Mouse (Mus musculus): ENCODE results near the gene Zfp398. TPM values are rescaled to one million over a fixed set of nuclear protein-coding genes. Genes with fewer than 3 reads are reported as not detected.
A peak's percentile ranks its signal among the peaks of the same experiment; 100 is the strongest.

Gene Zfp398
- polyA plus RNA-seq, 1 experiment from 2014 or later, result 8.4 TPM

GRCm38 (mm10) chr6:47904361-47904760 lies 68.9 kb downstream of the Zfp398 start:
- H3K27me3 ChIP-seq (ENCODE audit: control insufficient read depth, insufficient read depth, low read length), result no peaks in the 10 kb centered on the region
- H3K9ac ChIP-seq (ENCODE audit: low read length), result no peak overlapping the region
- H3K9me3 ChIP-seq (replicated peaks; ENCODE audit: control insufficient read depth, low read length), result no peaks in the 10 kb centered on the region
- 69% methylated on average over 19 of the region's 19 CpGs for whole genome bisulfite sequencing
- H3K4me1 ChIP-seq (ENCODE audit: control insufficient read depth, insufficient read depth, low read length), result no peaks in the 10 kb centered on the region
- ATAC-seq (ENCODE audit: insufficient read depth, low FRiP score), result no peak
- no peak overlapping the region for H3K27ac ChIP-seq (ENCODE audit: low read length)
- H3K36me3 ChIP-seq (ENCODE audit: control insufficient read depth, insufficient read depth, low read length), result peaks cover 23% of the 10 kb centered on the region
- H3K4me2 ChIP-seq (ENCODE audit: low read depth, low read length), result no peak overlapping the region
- no peak overlapping the region for H3K4me3 ChIP-seq (replicated peaks; ENCODE audit: low read length)

- Histone ChIP-seq H3K4me3 (replicated peaks; ENCODE audit: low read length) (no peak overlapping the region), H3K36me3 (ENCODE audit: control insufficient read depth, insufficient read depth, low read length) (peaks cover 20% of the 10 kb centered on the region), H3K4me2 (ENCODE audit: low read depth, low read length) (no peak overlapping the region), H3K27me3 (ENCODE audit: control insufficient read depth, insufficient read depth, low read length) (no peaks in the 10 kb centered on the region), H3K4me1 (ENCODE audit: control insufficient read depth, insufficient read depth, low read length) (no peaks in the 10 kb centered on the region), H3K9me3 (replicated peaks; ENCODE audit: control insufficient read depth, low read length) (no peaks in the 10 kb centered on the region), H3K27ac (ENCODE audit: low read length) (no peak overlapping the region), H3K9ac (ENCODE audit: low read length) (no peak overlapping the region)
- 76% methylated on average over 44 of the region's 44 CpGs for WGBS
- ATAC-seq (ENCODE audit: insufficient read depth, low FRiP score), result no peak
These were observed 69.6 kb downstream of the Zfp398 start for GRCm38 (mm10) chr6:47904917-47905695.

- Histone ChIP-seq H3K4me3 (replicated peaks; ENCODE audit: low read length) (no peak overlapping the region), H3K27me3 (ENCODE audit: control insufficient read depth, insufficient read depth, low read length) (no peaks in the 10 kb centered on the region), H3K4me2 (ENCODE audit: low read depth, low read length) (no peak overlapping the region), H3K9ac (ENCODE audit: low read length) (no peak overlapping the region), H3K9me3 (replicated peaks; ENCODE audit: control insufficient read depth, low read length) (no peaks in the 10 kb centered on the region), H3K4me1 (ENCODE audit: control insufficient read depth, insufficient read depth, low read length) (no peaks in the 10 kb centered on the region), H3K27ac (ENCODE audit: low read length) (no peak overlapping the region), H3K36me3 (ENCODE audit: control insufficient read depth, insufficient read depth, low read length) (peaks cover 20% of the 10 kb centered on the region)
- ATAC-seq (ENCODE audit: insufficient read depth, low FRiP score), result no peak
- WGBS, result 94% methylated on average over 5 of the region's 5 CpGs
These were observed 70.9 kb downstream of the Zfp398 start for GRCm38 (mm10) chr6:47906326-47906725.

- Histone ChIP-seq H3K4me1 (ENCODE audit: control insufficient read depth, insufficient read depth, low read length) (no peaks in the 10 kb centered on the region), H3K9me3 (replicated peaks; ENCODE audit: control insufficient read depth, low read length) (no peaks in the 10 kb centered on the region), H3K36me3 (ENCODE audit: control insufficient read depth, insufficient read depth, low read length) (peaks cover 15% of the 10 kb centered on the region), H3K4me3 (replicated peaks; ENCODE audit: low read length) (no peak overlapping the region), H3K4me2 (ENCODE audit: low read depth, low read length) (no peak overlapping the region), H3K27ac (ENCODE audit: low read length) (no peak overlapping the region), H3K27me3 (ENCODE audit: control insufficient read depth, insufficient read depth, low read length) (no peaks in the 10 kb centered on the region), H3K9ac (ENCODE audit: low read length) (no peak overlapping the region)
- no peak for ATAC-seq (ENCODE audit: insufficient read depth, low FRiP score)
- 83% methylated on average over 1 of the region's 1 CpGs for WGBS
These were observed 73.5 kb downstream of the Zfp398 start for GRCm38 (mm10) chr6:47909007-47909406.

GRCm38 (mm10) chr6:47911650-47912049 lies 76.2 kb downstream of the Zfp398 start:
- Histone ChIP-seq H3K27ac (ENCODE audit: low read length) (no peak overlapping the region), H3K4me1 (ENCODE audit: control insufficient read depth, insufficient read depth, low read length) (no peaks in the 10 kb centered on the region), H3K36me3 (ENCODE audit: control insufficient read depth, insufficient read depth, low read length) (no peaks in the 10 kb centered on the region), H3K9me3 (replicated peaks; ENCODE audit: control insufficient read depth, low read length) (no peaks in the 10 kb centered on the region), H3K27me3 (ENCODE audit: control insufficient read depth, insufficient read depth, low read length) (no peaks in the 10 kb centered on the region), H3K4me3 (replicated peaks; ENCODE audit: low read length) (no peak overlapping the region), H3K4me2 (ENCODE audit: low read depth, low read length) (no peak overlapping the region), H3K9ac (ENCODE audit: low read length) (no peak overlapping the region)
- 66% methylated on average over 1 of the region's 1 CpGs for WGBS
- ATAC-seq (ENCODE audit: insufficient read depth, low FRiP score), result no peak

- no peaks in the 10 kb centered on the region for H3K4me1 ChIP-seq (ENCODE audit: control insufficient read depth, insufficient read depth, low read length)
- H3K27ac ChIP-seq (ENCODE audit: low read length), result no peak overlapping the region
- H3K4me2 ChIP-seq (ENCODE audit: low read depth, low read length), result no peak overlapping the region
- no peaks in the 10 kb centered on the region for H3K9me3 ChIP-seq (replicated peaks; ENCODE audit: control insufficient read depth, low read length)
- H3K27me3 ChIP-seq (ENCODE audit: control insufficient read depth, insufficient read depth, low read length), result no peaks in the 10 kb centered on the region
- WGBS, result 40% methylated on average over 3 of the region's 3 CpGs
- H3K4me3 ChIP-seq (replicated peaks; ENCODE audit: low read length), result no peak overlapping the region
- H3K36me3 ChIP-seq (ENCODE audit: control insufficient read depth, insufficient read depth, low read length), result no peaks in the 10 kb centered on the region
- ATAC-seq (ENCODE audit: insufficient read depth, low FRiP score), result peak; percentile 40; the same call in 1 of the 2 replicates
- no peak overlapping the region for H3K9ac ChIP-seq (ENCODE audit: low read length)
These were observed 77.5 kb downstream of the Zfp398 start for GRCm38 (mm10) chr6:47912991-47913390.

- H3K4me1 ChIP-seq (ENCODE audit: control insufficient read depth, insufficient read depth, low read length), result peaks cover 9% of the 10 kb centered on the region
- H3K4me3 ChIP-seq (replicated peaks; ENCODE audit: low read length), result no peak overlapping the region
- no peaks in the 10 kb centered on the region for H3K36me3 ChIP-seq (ENCODE audit: control insufficient read depth, insufficient read depth, low read length)
- no peaks in the 10 kb centered on the region for H3K9me3 ChIP-seq (replicated peaks; ENCODE audit: control insufficient read depth, low read length)
- H3K4me2 ChIP-seq (ENCODE audit: low read depth, low read length), result no peak overlapping the region
- no peaks in the 10 kb centered on the region for H3K27me3 ChIP-seq (ENCODE audit: control insufficient read depth, insufficient read depth, low read length)
- ATAC-seq (ENCODE audit: insufficient read depth, low FRiP score), result no peak
- H3K9ac ChIP-seq (ENCODE audit: low read length), result no peak overlapping the region
- H3K27ac ChIP-seq (ENCODE audit: low read length), result no peak overlapping the region
- WGBS, result 70% methylated on average over 5 of the region's 5 CpGs
These were observed 81.6 kb downstream of the Zfp398 start for GRCm38 (mm10) chr6:47917051-47917450.

- no peaks in the 10 kb centered on the region for H3K9me3 ChIP-seq (replicated peaks; ENCODE audit: control insufficient read depth, low read length)
- ATAC-seq (ENCODE audit: insufficient read depth, low FRiP score), result no peak
- H3K4me3 ChIP-seq (replicated peaks; ENCODE audit: low read length), result no peak overlapping the region
- H3K4me2 ChIP-seq (ENCODE audit: low read depth, low read length), result no peak overlapping the region
- peaks cover 12% of the 10 kb centered on the region for H3K4me1 ChIP-seq (ENCODE audit: control insufficient read depth, insufficient read depth, low read length)
- no peak overlapping the region for H3K27ac ChIP-seq (ENCODE audit: low read length)
- H3K36me3 ChIP-seq (ENCODE audit: control insufficient read depth, insufficient read depth, low read length), result no peaks in the 10 kb centered on the region
- no peaks in the 10 kb centered on the region for H3K27me3 ChIP-seq (ENCODE audit: control insufficient read depth, insufficient read depth, low read length)
- 73% methylated on average over 3 of the region's 3 CpGs for WGBS
- H3K9ac ChIP-seq (ENCODE audit: low read length), result no peak overlapping the region
These were observed 83.4 kb downstream of the Zfp398 start for GRCm38 (mm10) chr6:47918768-47919274.

GRCm38 (mm10) chr6:47919646-47920446 lies 84.4 kb downstream of the Zfp398 start:
- Histone ChIP-seq H3K36me3 (ENCODE audit: control insufficient read depth, insufficient read depth, low read length) (no peaks in the 10 kb centered on the region), H3K27ac (ENCODE audit: low read length) (peak overlapping the region; percentile 98), H3K9me3 (replicated peaks; ENCODE audit: control insufficient read depth, low read length) (no peaks in the 10 kb centered on the region), H3K9ac (ENCODE audit: low read length) (peak overlapping the region; percentile 91), H3K4me3 (replicated peaks; ENCODE audit: low read length) (peak overlapping the region; percentile 86), H3K4me2 (ENCODE audit: low read depth, low read length) (peak overlapping the region; percentile 56), H3K27me3 (ENCODE audit: control insufficient read depth, insufficient read depth, low read length) (no peaks in the 10 kb centered on the region), H3K4me1 (ENCODE audit: control insufficient read depth, insufficient read depth, low read length) (peaks cover 12% of the 10 kb centered on the region)
- peak; percentile 45 for ATAC-seq (ENCODE audit: insufficient read depth, low FRiP score)
- 29% methylated on average over 11 of the region's 11 CpGs for WGBS
